In genomic region chr7:82719285-82719684, GRCm38 (mm10) we compare ENCODE assay signal across 8 mouse cellular contexts.
A peak's percentile ranks its signal among the peaks of the same experiment; 100 is the strongest.
DNase-seq lines count a peak whose midpoint lies in the region; ATAC-seq and TF ChIP-seq lines count a peak whose summit lies in the region.

No protein-coding gene starts in this region.

- WGBS in forebrain, postnatal 0 days, result 55% methylated on average over 5 of the region's 5 CpGs
- 74% methylated on average over 5 of the region's 5 CpGs for WGBS in forebrain, embryonic 11.5 days
- WGBS in stomach, postnatal 0 days, result 71% methylated on average over 5 of the region's 5 CpGs

- peak; percentile 53 for DNase-seq in forebrain, postnatal 0 days
- DNase-seq in forebrain, embryonic 11.5 days (ENCODE audit: low spot score), result no peak
- no peak for DNase-seq in testis, postnatal 10 days (ENCODE audit: low spot score)
- DNase-seq in lung, postnatal 14 days, result peak; percentile 14
- no peak for DNase-seq in stomach, postnatal 0 days (ENCODE audit: low spot score)
- no peak for DNase-seq in urinary bladder, postnatal 25 days (ENCODE audit: low spot score)

- H3K4me3 ChIP-seq in forebrain, postnatal 0 days (ENCODE audit: low read depth, low read length), result no peak overlapping the region
- H3K4me3 ChIP-seq in forebrain, embryonic 11.5 days (ENCODE audit: low read depth, low read length), result no peak overlapping the region
- H3K4me3 ChIP-seq in testis, adult 2 months (ENCODE audit: control insufficient read depth, low read depth, low read length), result no peak overlapping the region
- no peak overlapping the region for H3K4me3 ChIP-seq in stomach, postnatal 0 days (ENCODE audit: low read depth, low read length)

- H3K4me2 ChIP-seq in forebrain, postnatal 0 days (ENCODE audit: low read depth), result no peak overlapping the region
- no peak overlapping the region for H3K4me2 ChIP-seq in forebrain, embryonic 11.5 days (ENCODE audit: low read depth, low read length, severe bottlenecking)
- no peak overlapping the region for H3K4me2 ChIP-seq in stomach, postnatal 0 days (replicated peaks; ENCODE audit: low read depth)

- no peak overlapping the region for H3K9ac ChIP-seq in forebrain, postnatal 0 days
- H3K9ac ChIP-seq in forebrain, embryonic 11.5 days (ENCODE audit: low read length), result no peak overlapping the region
- no peak overlapping the region for H3K9ac ChIP-seq in stomach, postnatal 0 days (ENCODE audit: low read length)

- peak; percentile 66 for TF ChIP-seq CTCF in forebrain, postnatal 0 days (IDR thresholded peaks at IDR 0.05; ENCODE audit: low read depth)
- peak; percentile 33; the same call in 1 of the 2 replicates for TF ChIP-seq CTCF in testis, adult 2 months (IDR thresholded peaks at IDR 0.05; ENCODE audit: control insufficient read depth, insufficient read depth, insufficient replicate concordance, low read depth, low read length)
- peak; percentile 70 for TF ChIP-seq CTCF in stomach, postnatal 0 days (IDR thresholded peaks at IDR 0.05; ENCODE audit: low read depth)

- H3K9me3 ChIP-seq in forebrain, postnatal 0 days (ENCODE audit: low read length), result no peaks in the 10 kb centered on the region
- H3K9me3 ChIP-seq in forebrain, embryonic 11.5 days (ENCODE audit: control insufficient read depth, low read length), result no peaks in the 10 kb centered on the region
- H3K9me3 ChIP-seq in stomach, postnatal 0 days (ENCODE audit: control insufficient read depth, low read length), result no peaks in the 10 kb centered on the region

- 0 out of 2 replicates have a peak, but pooled peaks cover 2% of the 10 kb centered on the region for H3K36me3 ChIP-seq in forebrain, postnatal 0 days (ENCODE audit: insufficient read depth)
- H3K36me3 ChIP-seq in forebrain, embryonic 11.5 days (ENCODE audit: control insufficient read depth, insufficient read depth, low read length), result no peaks in the 10 kb centered on the region
- no peaks in the 10 kb centered on the region for H3K36me3 ChIP-seq in testis, adult 2 months (ENCODE audit: control insufficient read depth, insufficient read depth, low read length)
- H3K36me3 ChIP-seq in stomach, postnatal 0 days (ENCODE audit: control insufficient read depth, insufficient read depth, low read length), result no peaks in the 10 kb centered on the region

- no peaks in the 10 kb centered on the region for H3K27me3 ChIP-seq in forebrain, postnatal 0 days (ENCODE audit: insufficient read depth, low read length)
- H3K27me3 ChIP-seq in forebrain, embryonic 11.5 days (ENCODE audit: control insufficient read depth, insufficient read depth, low read length), result no peaks in the 10 kb centered on the region
- H3K27me3 ChIP-seq in testis, adult 2 months (ENCODE audit: control insufficient read depth, insufficient read depth, low read length), result no peaks in the 10 kb centered on the region
- no peaks in the 10 kb centered on the region for H3K27me3 ChIP-seq in stomach, postnatal 0 days (ENCODE audit: control insufficient read depth, insufficient read depth, low read length)

- TF ChIP-seq EP300 in stomach, postnatal 0 days (optimal IDR thresholded peaks at IDR 0.05), result no peak

- peaks cover 9% of the 10 kb centered on the region; the same call in 1 of the 2 replicates for H3K4me1 ChIP-seq in forebrain, postnatal 0 days (ENCODE audit: insufficient read depth)
- H3K4me1 ChIP-seq in forebrain, embryonic 11.5 days (replicated peaks; ENCODE audit: control insufficient read depth, insufficient read depth, low read length), result no peaks in the 10 kb centered on the region
- H3K4me1 ChIP-seq in testis, adult 2 months (ENCODE audit: control insufficient read depth, insufficient read depth, low read length), result no peaks in the 10 kb centered on the region
- 0 out of 2 replicates have a peak, but pooled peaks cover 2% of the 10 kb centered on the region for H3K4me1 ChIP-seq in stomach, postnatal 0 days (replicated peaks; ENCODE audit: control insufficient read depth, insufficient read depth)

- no peak overlapping the region for H3K27ac ChIP-seq in forebrain, postnatal 0 days (ENCODE audit: low read depth, low read length)
- H3K27ac ChIP-seq in forebrain, embryonic 11.5 days (ENCODE audit: low read depth, low read length), result no peak overlapping the region
- H3K27ac ChIP-seq in testis, adult 2 months (ENCODE audit: control insufficient read depth, insufficient read depth, low read depth, low read length), result peak overlapping the region; percentile 64
- H3K27ac ChIP-seq in stomach, postnatal 0 days (replicated peaks), result no peak overlapping the region

- peak; percentile 63 for ATAC-seq in forebrain, postnatal 0 days
- ATAC-seq in forebrain, embryonic 11.5 days (replicated peaks; ENCODE audit: low FRiP score), result no peak; the same call in 1 of the 2 replicates
- ATAC-seq in stomach, postnatal 0 days (ENCODE audit: low FRiP score, low TSS enrichment), result peak; percentile 64; the same call in 1 of the 2 replicates
- ATAC-seq in CD4-positive, CD25-positive, alpha-beta regulatory T cell, adult 4 months, result no peak

- no peak for TF ChIP-seq POLR2A in testis, adult 2 months (IDR thresholded peaks at IDR 0.05; ENCODE audit: control insufficient read depth, low read depth, low read length)

Comparison
In these comparisons a context has a peak if more than half of its experiments do, and no peak if none do; other contexts are left out.
1. ATAC-seq: peak in forebrain, postnatal 0 days (single experiment) and stomach, postnatal 0 days (single experiment); none in forebrain, embryonic 11.5 days (single experiment) and CD4-positive, CD25-positive, alpha-beta regulatory T cell, adult 4 months (single experiment).
2. DNase-seq: peak in forebrain, postnatal 0 days (single experiment) and lung, postnatal 14 days (single experiment); none in forebrain, embryonic 11.5 days (single experiment), testis, postnatal 10 days (single experiment), stomach, postnatal 0 days (single experiment) and urinary bladder, postnatal 25 days (single experiment).
3. Peak in every context shown above with its lines, with median percentiles within 50 percentile points of each other: CTCF ChIP-seq.